Mouse (Mus musculus) forebrain, embryonic 12.5 days (tissue): ENCODE results near the gene Disc1. TPM values are rescaled to one million over a fixed set of nuclear protein-coding genes. Genes with fewer than 3 reads are reported as not detected.

Experiments used
- ATAC-seq: fragments of 200-750 bp; cut with Nextera tagmentation; 2 replicates; pipeline ENCODE4 v1.8.0; 2017; ENCODE audit warnings: moderate TSS enrichment; ENCODE audit not compliant: low FRiP score
- H3K27ac ChIP-seq: fragments of 300-500 bp; sonication (generic); 2 replicates; pipeline ENCODE4 v1.5.1; 2016; ENCODE audit warnings: mild to moderate bottlenecking
- H3K27me3 ChIP-seq: fragments of 300-500 bp; sonication (generic); 2 replicates; pipeline ENCODE4 v1.6.1; 2016; ENCODE audit warnings: mild to moderate bottlenecking
- H3K36me3 ChIP-seq: fragments of 300-500 bp; sonication (generic); replicated peaks from 2 replicates; pipeline ENCODE4 v1.6.1; 2016; ENCODE audit warnings: mild to moderate bottlenecking
- H3K4me1 ChIP-seq: fragments of 300-500 bp; sonication (generic); 2 replicates; pipeline ENCODE4 v1.6.1; 2016
- H3K4me2 ChIP-seq: fragments of 300-500 bp; sonication (generic); 2 replicates; pipeline ENCODE4 v1.6.1; 2016; ENCODE audit warnings: mild to moderate bottlenecking, moderate library complexity
- H3K4me3 ChIP-seq: fragments of 300-500 bp; sonication (generic); replicated peaks from 2 replicates; pipeline ENCODE4 v1.5.1; 2016; ENCODE audit warnings: mild to moderate bottlenecking
- H3K9ac ChIP-seq: fragments of 300-500 bp; sonication (generic); 2 replicates; pipeline ENCODE4 v1.6.1; 2016; ENCODE audit warnings: mild to moderate bottlenecking
- H3K9me3 ChIP-seq: fragments of 300-500 bp; sonication (generic); 2 replicates; pipeline ENCODE4 v1.6.1; 2016
- WGBS: fragments of 180-500 bp; shearing (Covaris S2); methylation state at CpG from one replicate; pipeline ENCODE4 v1.1.7; 2016; 5-methylcytosine and 5-hydroxymethylcytosine counted together
- polyA plus RNA-seq: library from polyadenylated mRNA; unstranded; fragments of >200 nt; fragmentation: Nextera tagmentation; extraction: Ambion mirVana; gene quantifications from 2 replicates; pipeline ENCODE4 v1.2.1, GENCODE M21; 2016

Gene Disc1
- polyA plus RNA-seq, 1 experiment from 2014 or later: 2.3 TPM

- Histone ChIP-seq H3K9me3 (no peaks in the 10 kb centered on the region), H3K4me3 (no peak overlapping the region), H3K27ac (no peak overlapping the region), H3K4me1 (peaks cover 29% of the 10 kb centered on the region), H3K4me2 (no peak overlapping the region), H3K9ac (no peak overlapping the region), H3K36me3 (no peaks in the 10 kb centered on the region), H3K27me3 (peaks cover 32% of the 10 kb centered on the region)
- WGBS: 79% methylated on average over 7 of the region's 7 CpGs
- ATAC-seq: no peak
Measured at GRCm38 (mm10) chr8:125197341-125198002, 143.5 kb downstream of the Disc1 start.

DNA sequence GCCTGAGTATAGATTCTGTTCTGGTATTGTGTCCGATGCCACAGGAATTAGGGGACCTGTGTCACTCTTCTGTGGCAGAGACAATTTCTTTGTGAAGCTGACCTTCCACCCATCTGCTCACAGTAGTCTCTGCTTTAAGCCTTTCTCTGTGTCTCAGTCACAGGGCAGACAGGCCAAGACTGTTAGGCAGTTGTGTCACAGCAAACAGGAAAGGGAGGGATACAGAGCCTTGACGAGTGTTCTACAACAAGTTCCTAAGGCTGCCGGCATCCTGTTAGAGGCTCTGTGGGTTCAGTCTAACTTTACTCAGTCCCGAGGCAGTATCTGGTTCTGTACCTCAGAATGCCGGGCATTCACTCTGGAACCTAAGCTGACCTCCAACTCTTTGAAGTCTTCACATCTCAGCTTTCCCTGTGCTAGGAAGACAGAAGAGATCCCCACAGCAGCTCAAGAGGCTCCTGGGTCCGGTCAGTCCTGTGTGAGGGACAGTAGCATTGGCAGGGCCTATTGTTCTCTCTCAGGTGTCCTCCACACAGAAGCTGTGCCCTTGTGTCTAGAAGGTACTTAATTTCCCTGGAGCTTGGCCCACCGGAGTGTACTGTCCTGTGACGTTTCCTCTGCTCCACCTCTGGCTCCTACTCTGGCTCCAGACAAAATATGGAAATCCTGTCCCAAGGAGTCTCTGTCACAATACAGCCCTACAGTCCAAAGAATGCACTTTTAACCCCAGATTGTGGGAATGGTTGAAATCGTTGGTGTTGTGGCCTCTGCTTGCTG, 144.6 kb downstream of the Disc1 start:
- Histone ChIP-seq H3K27ac (peak overlapping the region; percentile 25; the same call in 1 of the 2 replicates), H3K4me3 (no peak overlapping the region), H3K9ac (no peak overlapping the region), H3K9me3 (no peaks in the 10 kb centered on the region), H3K36me3 (no peaks in the 10 kb centered on the region), H3K27me3 (peaks cover 27% of the 10 kb centered on the region), H3K4me1 (peaks cover 29% of the 10 kb centered on the region), H3K4me2 (no peak overlapping the region)
- 76% methylated on average over 9 of the region's 9 CpGs for WGBS
- no peak for ATAC-seq

DNA sequence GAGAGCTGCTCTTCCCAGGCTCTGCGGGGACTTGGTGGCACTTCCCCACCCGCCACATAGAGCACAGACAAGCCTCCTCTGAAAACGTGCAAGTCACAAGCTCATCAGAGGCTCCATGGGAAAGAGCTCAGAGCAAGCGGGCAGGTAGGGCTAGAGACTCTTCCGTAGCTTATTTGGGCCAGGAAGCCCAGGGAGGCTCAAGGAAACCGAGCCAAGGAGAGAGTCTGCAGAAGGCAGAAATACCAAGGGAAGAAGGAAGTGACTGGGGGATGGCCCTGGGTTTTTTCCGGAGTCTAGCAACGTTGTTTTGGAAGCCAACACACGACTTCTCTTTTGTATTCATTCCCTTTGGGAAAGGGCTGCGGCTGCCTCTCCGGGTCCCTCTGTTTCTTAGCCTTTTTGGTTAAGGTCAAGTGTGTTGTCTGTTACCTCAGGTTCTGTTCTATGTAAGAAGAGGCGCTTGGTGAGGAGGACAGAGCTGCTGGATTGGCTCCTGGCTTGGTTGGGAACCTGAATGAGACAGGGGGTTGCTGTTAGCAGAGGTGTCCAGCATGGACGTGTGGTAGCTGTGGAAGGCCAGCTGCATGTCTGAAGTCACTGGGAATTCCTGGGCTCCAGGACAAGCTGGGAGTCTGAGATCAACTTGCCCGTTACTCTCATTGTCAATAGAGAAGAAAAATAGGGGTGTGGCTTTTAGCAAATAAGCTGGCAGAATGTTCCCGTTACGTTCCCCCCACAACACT, 145.4 kb downstream of the Disc1 start:
- Histone ChIP-seq H3K4me1 (peaks cover 29% of the 10 kb centered on the region), H3K36me3 (no peaks in the 10 kb centered on the region), H3K4me2 (no peak overlapping the region), H3K27me3 (peaks cover 25% of the 10 kb centered on the region; the same call in 1 of the 2 replicates), H3K9me3 (no peaks in the 10 kb centered on the region), H3K4me3 (no peak overlapping the region), H3K9ac (no peak overlapping the region), H3K27ac (0 out of 2 replicates have a peak overlapping the region, but pooled peaks have one; percentile 25)
- ATAC-seq: no peak
- WGBS: 79% methylated on average over 16 of the region's 16 CpGs

- H3K36me3 ChIP-seq: no peaks in the 10 kb centered on the region
- peaks cover 25% of the 10 kb centered on the region; the same call in 1 of the 2 replicates for H3K27me3 ChIP-seq
- 82% methylated on average over 13 of the region's 13 CpGs for WGBS
- no peak overlapping the region for H3K4me2 ChIP-seq
- no peak for ATAC-seq
- no peak overlapping the region for H3K4me3 ChIP-seq
- H3K9ac ChIP-seq: no peak overlapping the region
- no peaks in the 10 kb centered on the region for H3K9me3 ChIP-seq
- peaks cover 23% of the 10 kb centered on the region for H3K4me1 ChIP-seq
- no peak overlapping the region for H3K27ac ChIP-seq
Measured at GRCm38 (mm10) chr8:125200273-125200863, 146.4 kb downstream of the Disc1 start.

GRCm38 (mm10) chr8:125201650-125202049, 147.7 kb downstream of the Disc1 start:
- no peak overlapping the region for H3K4me3 ChIP-seq
- no peaks in the 10 kb centered on the region for H3K9me3 ChIP-seq
- H3K36me3 ChIP-seq: no peaks in the 10 kb centered on the region
- 82% methylated on average over 6 of the region's 6 CpGs for WGBS
- ATAC-seq: no peak
- no peak overlapping the region for H3K27ac ChIP-seq
- peaks cover 13% of the 10 kb centered on the region for H3K4me1 ChIP-seq
- no peak overlapping the region for H3K4me2 ChIP-seq
- H3K27me3 ChIP-seq: peaks cover 19% of the 10 kb centered on the region; the same call in 1 of the 2 replicates
- no peak overlapping the region for H3K9ac ChIP-seq

- Histone ChIP-seq H3K4me3 (no peak overlapping the region), H3K4me1 (peaks cover 11% of the 10 kb centered on the region), H3K27me3 (peaks cover 17% of the 10 kb centered on the region; the same call in 1 of the 2 replicates), H3K9me3 (no peaks in the 10 kb centered on the region), H3K4me2 (no peak overlapping the region), H3K9ac (no peak overlapping the region), H3K27ac (no peak overlapping the region), H3K36me3 (no peaks in the 10 kb centered on the region)
- ATAC-seq: no peak
- 89% methylated on average over 9 of the region's 9 CpGs for WGBS
Measured at GRCm38 (mm10) chr8:125203016-125203415, 149.0 kb downstream of the Disc1 start.

GRCm38 (mm10) chr8:125205556-125205955, 151.6 kb downstream of the Disc1 start:
- Histone ChIP-seq H3K9me3 (no peaks in the 10 kb centered on the region), H3K36me3 (no peaks in the 10 kb centered on the region), H3K9ac (no peak overlapping the region), H3K4me3 (no peak overlapping the region), H3K4me1 (peaks cover 3% of the 10 kb centered on the region), H3K27me3 (peaks cover 1% of the 10 kb centered on the region; the same call in 1 of the 2 replicates), H3K27ac (no peak overlapping the region), H3K4me2 (no peak overlapping the region)
- 90% methylated on average over 4 of the region's 4 CpGs for WGBS
- ATAC-seq: no peak

GRCm38 (mm10) chr8:125206391-125206790, 152.4 kb downstream of the Disc1 start:
- 64% methylated on average over 8 of the region's 8 CpGs for WGBS

GRCm38 (mm10) chr8:125206962-125207361, 153.0 kb downstream of the Disc1 start:
- Histone ChIP-seq H3K4me1 (peaks cover 6% of the 10 kb centered on the region; the same call in 1 of the 2 replicates), H3K36me3 (no peaks in the 10 kb centered on the region), H3K27ac (no peak overlapping the region), H3K9ac (no peak overlapping the region), H3K27me3 (peaks cover 7% of the 10 kb centered on the region), H3K4me3 (no peak overlapping the region), H3K4me2 (no peak overlapping the region), H3K9me3 (no peaks in the 10 kb centered on the region)
- ATAC-seq: no peak
- WGBS: 85% methylated on average over 3 of the region's 3 CpGs

More at GRCm38 (mm10) chr8:125206391-125206790, 152.4 kb downstream of the Disc1 start:
- no peak for ATAC-seq
- H3K36me3 ChIP-seq: no peaks in the 10 kb centered on the region
- no peaks in the 10 kb centered on the region for H3K9me3 ChIP-seq
- no peak overlapping the region for H3K27ac ChIP-seq
- H3K27me3 ChIP-seq: peaks cover 2% of the 10 kb centered on the region; the same call in 1 of the 2 replicates
- H3K9ac ChIP-seq: no peak overlapping the region
- H3K4me3 ChIP-seq: no peak overlapping the region
- H3K4me1 ChIP-seq: peaks cover 2% of the 10 kb centered on the region; the same call in 1 of the 2 replicates
- no peak overlapping the region for H3K4me2 ChIP-seq

DNA sequence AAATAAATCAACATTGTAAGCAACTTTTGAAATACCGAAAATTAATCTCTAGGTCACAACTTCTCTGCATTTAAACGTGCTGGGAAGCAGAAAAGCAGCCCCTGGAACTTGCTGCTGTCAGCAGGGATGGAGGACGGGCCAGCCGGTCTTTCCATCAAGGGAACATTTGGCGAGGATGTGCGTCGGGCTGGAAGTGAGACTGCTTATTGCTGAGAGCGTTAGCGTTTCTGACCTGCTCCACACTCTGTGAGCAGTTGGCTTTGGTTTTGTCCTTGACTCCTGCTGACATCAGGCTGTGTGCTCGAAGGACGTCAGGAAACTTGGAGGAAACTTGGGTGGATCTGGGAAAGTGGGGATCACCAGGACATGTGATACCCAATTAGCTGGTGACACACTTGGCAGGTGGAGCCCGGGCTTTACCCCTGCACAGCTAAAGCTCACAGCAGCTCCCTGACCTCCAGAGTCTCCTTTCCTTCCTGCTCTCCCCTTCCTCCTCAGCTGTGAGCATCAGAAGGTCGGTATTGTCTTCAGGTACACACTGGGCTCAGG, 158.7 kb downstream of the Disc1 start:
- ATAC-seq: no peak
- no peak overlapping the region for H3K4me3 ChIP-seq
- H3K36me3 ChIP-seq: no peaks in the 10 kb centered on the region
- H3K4me2 ChIP-seq: no peak overlapping the region
- H3K9me3 ChIP-seq: no peaks in the 10 kb centered on the region
- H3K4me1 ChIP-seq: peaks cover 21% of the 10 kb centered on the region
- WGBS: 51% methylated on average over 13 of the region's 13 CpGs
- H3K9ac ChIP-seq: no peak overlapping the region
- no peak overlapping the region for H3K27ac ChIP-seq
- peaks cover 24% of the 10 kb centered on the region for H3K27me3 ChIP-seq

- peak; percentile 61 for ATAC-seq
- no peak overlapping the region for H3K9ac ChIP-seq
- H3K4me2 ChIP-seq: peak overlapping the region; percentile 32
- H3K27me3 ChIP-seq: peaks cover 22% of the 10 kb centered on the region
- H3K36me3 ChIP-seq: no peaks in the 10 kb centered on the region
- 8% methylated on average over 12 of the region's 12 CpGs for WGBS
- peaks cover 41% of the 10 kb centered on the region for H3K4me1 ChIP-seq
- H3K27ac ChIP-seq: peak overlapping the region; percentile 91
- no peaks in the 10 kb centered on the region for H3K9me3 ChIP-seq
- H3K4me3 ChIP-seq: no peak overlapping the region
Measured at GRCm38 (mm10) chr8:125217902-125218581, 164.0 kb downstream of the Disc1 start.
